Mouse (Mus musculus) embryonic facial prominence, embryonic 14.5 days (tissue): ENCODE measurements around the gene Megf9. TPM values are rescaled to one million over a fixed set of nuclear protein-coding genes. Genes with fewer than 3 reads are reported as not detected.

Experiments used
- ATAC-seq: fragments of 200-750 bp; cut with Nextera tagmentation; 2 replicates; pipeline ENCODE4 v1.8.0; 2017; ENCODE audit warnings: low read depth, moderate number of reproducible peaks, moderate TSS enrichment
- DNase-seq: peaks from one replicate; pipeline ENCODE4 v3.0.0-alpha.2; 2015; ENCODE audit warnings: low spot score
- H3K27ac ChIP-seq: fragments of 300-500 bp; sonication (generic); replicated peaks from 2 replicates; pipeline ENCODE4 v1.5.1; 2014; ENCODE audit warnings: low read depth, mild to moderate bottlenecking, low read length, moderate library complexity
- H3K27me3 ChIP-seq: fragments of 300-500 bp; sonication (generic); replicated peaks from 2 replicates; pipeline ENCODE4 v1.6.1; 2014; ENCODE audit warnings: low read length; ENCODE audit not compliant: control insufficient read depth, insufficient read depth
- H3K36me3 ChIP-seq: fragments of 300-500 bp; sonication (generic); 2 replicates; pipeline ENCODE4 v1.6.1; 2014; ENCODE audit warnings: low read length, mixed read lengths; ENCODE audit not compliant: control insufficient read depth, insufficient read depth
- H3K4me1 ChIP-seq: fragments of 300-500 bp; sonication (generic); 2 replicates; pipeline ENCODE4 v1.6.1; 2014; ENCODE audit warnings: antibody characterized with exemption, low read length; ENCODE audit not compliant: control insufficient read depth, insufficient read depth
- H3K4me2 ChIP-seq: fragments of 300-500 bp; sonication (generic); 2 replicates; pipeline ENCODE4 v1.6.1; 2014; ENCODE audit warnings: low read depth, mild to moderate bottlenecking, low read length, moderate library complexity, mixed read lengths
- H3K4me3 ChIP-seq: fragments of 300-500 bp; sonication (generic); 2 replicates; pipeline ENCODE4 v1.5.1; 2014; ENCODE audit warnings: low read depth, mild to moderate bottlenecking, low read length
- H3K9ac ChIP-seq: fragments of 300-500 bp; sonication (generic); 2 replicates; pipeline ENCODE4 v1.6.1; 2014; ENCODE audit warnings: low read depth, mild to moderate bottlenecking, low read length, moderate library complexity, mixed read lengths
- H3K9me3 ChIP-seq: fragments of 300-500 bp; sonication (generic); 2 replicates; pipeline ENCODE4 v1.6.1; 2016; ENCODE audit warnings: low read length; ENCODE audit not compliant: control insufficient read depth
- WGBS: fragments of 180-500 bp; shearing (Covaris S2); extraction: QIAGEN DNeasy Blood & Tissue Kit; methylation state at CpG from one replicate; pipeline ENCODE4 v1.1.7; 2014; 5-methylcytosine and 5-hydroxymethylcytosine counted together
- polyA plus RNA-seq: library from polyadenylated mRNA; unstranded; fragments of >200 nt; fragmentation: Nextera tagmentation; extraction: Ambion mirVana; gene quantifications from 2 replicates; pipeline ENCODE4 v1.2.1, GENCODE M21; 2014

The Megf9 gene
- polyA plus RNA-seq, result 15.0 and 15.6 TPM in 2 replicates

DNA sequence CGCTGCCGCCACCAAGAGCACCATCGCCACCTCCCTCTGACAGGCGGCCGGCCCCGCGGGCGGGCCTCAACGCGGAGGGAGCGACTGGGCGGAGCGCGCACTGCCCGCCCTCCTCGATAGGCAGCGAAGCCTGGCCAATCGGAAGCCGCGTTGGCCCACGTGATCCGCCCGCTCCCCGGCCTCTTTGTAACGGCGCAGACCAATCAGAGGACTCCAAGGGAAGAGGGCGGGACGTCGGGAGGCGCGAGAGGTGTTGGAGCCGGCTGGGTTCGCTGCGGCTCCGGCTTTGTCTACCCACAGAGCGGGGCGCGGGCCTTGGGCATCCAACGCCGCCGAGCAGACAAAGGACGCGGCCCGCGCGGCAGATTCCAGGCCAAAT is at the start of gene Megf9:
Megf9 (minus strand) TSS at position 105 of the 379 bp plus-strand sequence.
- Histone ChIP-seq H3K36me3 (no peaks in the 10 kb centered on the region), H3K9ac (peak within 1 kb of the TSS; percentile 89), H3K4me3 (peak within 1 kb of the TSS; percentile 88), H3K27ac (peak within 1 kb of the TSS; percentile 93), H3K4me1 (peaks cover 31% of the 10 kb centered on the region), H3K9me3 (no peaks in the 10 kb centered on the region), H3K4me2 (peak within 1 kb of the TSS; percentile 97), H3K27me3 (no peaks in the 10 kb centered on the region)
- DNase-seq, result peak; percentile 99
- peak; percentile 98 for ATAC-seq
- 0% methylated on average over 31 of the region's 46 CpGs for WGBS

DNA sequence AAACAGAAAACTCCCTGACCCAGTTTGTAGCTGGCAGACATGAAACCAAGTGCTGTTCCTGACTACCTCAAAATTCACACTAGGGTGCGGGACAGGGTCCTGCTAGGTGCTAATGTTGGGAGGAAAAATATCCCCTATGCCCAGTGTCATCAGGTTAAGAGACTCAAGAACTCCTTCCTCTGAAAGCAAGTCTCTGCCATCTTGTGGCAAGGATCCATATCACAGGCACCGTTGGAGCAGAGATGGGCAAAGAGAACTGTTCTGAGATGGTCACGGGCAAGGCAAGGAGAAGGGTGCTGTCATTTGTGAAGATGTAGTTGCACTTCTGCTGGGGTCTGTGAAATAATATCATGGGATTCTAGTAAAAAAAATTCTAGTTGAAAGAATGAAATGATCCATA is 44.9 kb upstream of the Megf9 start:
- H3K36me3 ChIP-seq, result no peaks in the 10 kb centered on the region
- no peak overlapping the region for H3K27ac ChIP-seq
- H3K27me3 ChIP-seq, result no peaks in the 10 kb centered on the region
- ATAC-seq (no peak), DNase-seq (peak; percentile 26)
- H3K9me3 ChIP-seq, result no peaks in the 10 kb centered on the region
- WGBS, result 55% methylated on average over 3 of the region's 3 CpGs
- H3K4me2 ChIP-seq, result no peak overlapping the region
- no peak overlapping the region for H3K4me3 ChIP-seq
- H3K9ac ChIP-seq, result no peak overlapping the region
- no peaks in the 10 kb centered on the region for H3K4me1 ChIP-seq

DNA sequence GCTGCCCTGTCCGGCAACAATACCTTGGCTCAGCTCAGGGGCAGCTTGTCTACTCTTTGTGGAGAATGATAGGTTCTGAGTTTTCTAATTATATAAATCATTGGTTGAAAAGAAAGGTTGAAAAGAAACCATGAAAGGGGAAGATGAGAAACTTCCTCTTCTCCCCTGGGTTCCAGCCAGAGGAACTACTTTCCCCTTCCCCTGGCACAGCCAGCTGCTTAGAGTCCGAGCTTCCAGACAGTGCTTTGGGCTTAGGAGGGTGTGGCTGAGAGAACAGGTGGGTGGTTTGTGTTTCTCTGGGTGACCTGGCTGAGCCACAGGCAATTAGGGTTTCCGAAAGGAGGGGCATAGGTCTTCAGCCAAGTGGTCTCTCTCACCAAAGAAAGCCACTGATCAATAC is 43.5 kb upstream of the Megf9 start:
- ATAC-seq (no peak), DNase-seq (no peak)
- no peaks in the 10 kb centered on the region for H3K4me1 ChIP-seq
- no peak overlapping the region for H3K4me3 ChIP-seq
- no peak overlapping the region for H3K4me2 ChIP-seq
- 62% methylated on average over 3 of the region's 3 CpGs for WGBS
- H3K27me3 ChIP-seq, result no peaks in the 10 kb centered on the region
- H3K36me3 ChIP-seq, result no peaks in the 10 kb centered on the region
- H3K27ac ChIP-seq, result no peak overlapping the region
- H3K9ac ChIP-seq, result no peak overlapping the region
- no peaks in the 10 kb centered on the region for H3K9me3 ChIP-seq

DNA sequence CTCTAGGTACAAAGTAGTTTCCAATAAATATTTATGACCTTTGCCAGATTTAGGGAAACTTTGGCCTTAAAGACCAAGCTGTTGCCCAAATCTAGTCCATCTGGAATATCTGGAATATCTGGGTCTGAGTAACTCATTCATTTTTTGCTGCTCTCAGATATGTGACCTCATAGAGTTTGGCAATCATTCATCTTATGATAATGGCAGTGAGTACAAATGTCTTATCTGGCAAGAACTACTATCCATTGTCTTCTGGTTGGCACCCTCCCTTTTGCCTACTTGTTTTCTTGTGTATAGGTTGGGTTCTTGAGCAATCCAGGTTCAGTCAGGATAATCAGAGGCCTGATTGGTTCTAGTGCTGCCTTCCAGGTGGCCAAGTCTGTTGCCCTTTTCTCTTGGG is 41.3 kb upstream of the Megf9 start:
- no peaks in the 10 kb centered on the region for H3K36me3 ChIP-seq
- no peak for ATAC-seq
- H3K9me3 ChIP-seq, result no peaks in the 10 kb centered on the region
- no peaks in the 10 kb centered on the region for H3K4me1 ChIP-seq
- DNase-seq, result no peak
- no peak overlapping the region for H3K4me2 ChIP-seq
- H3K4me3 ChIP-seq, result no peak overlapping the region
- no peak overlapping the region for H3K9ac ChIP-seq
- H3K27ac ChIP-seq, result no peak overlapping the region
- H3K27me3 ChIP-seq, result no peaks in the 10 kb centered on the region

DNA sequence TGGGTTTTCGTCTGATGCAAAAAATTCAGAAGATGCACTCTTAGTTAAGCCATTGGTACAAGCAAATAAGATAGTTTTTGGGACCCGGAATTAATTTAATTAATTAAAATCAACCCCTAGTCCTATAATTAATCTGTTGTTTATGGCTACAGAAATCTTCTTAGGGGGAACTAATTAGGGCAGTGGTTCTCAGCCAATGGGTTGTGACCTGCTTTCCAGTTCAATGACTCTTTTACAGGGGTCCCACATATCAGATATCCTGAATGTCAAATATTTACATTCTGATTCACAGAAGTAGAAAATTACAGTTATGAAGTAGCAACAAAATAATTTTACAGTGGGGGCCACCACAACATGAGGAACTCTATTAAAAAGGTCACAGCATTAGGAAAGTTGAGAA is 39.1 kb upstream of the Megf9 start:
- Histone ChIP-seq H3K27me3 (no peaks in the 10 kb centered on the region), H3K27ac (no peak overlapping the region), H3K36me3 (no peaks in the 10 kb centered on the region), H3K9me3 (no peaks in the 10 kb centered on the region), H3K4me2 (no peak overlapping the region), H3K4me1 (no peaks in the 10 kb centered on the region), H3K9ac (no peak overlapping the region), H3K4me3 (no peak overlapping the region)
- DNase-seq (no peak), ATAC-seq (no peak)
- WGBS, result 84% methylated on average over 2 of the region's 2 CpGs

DNA sequence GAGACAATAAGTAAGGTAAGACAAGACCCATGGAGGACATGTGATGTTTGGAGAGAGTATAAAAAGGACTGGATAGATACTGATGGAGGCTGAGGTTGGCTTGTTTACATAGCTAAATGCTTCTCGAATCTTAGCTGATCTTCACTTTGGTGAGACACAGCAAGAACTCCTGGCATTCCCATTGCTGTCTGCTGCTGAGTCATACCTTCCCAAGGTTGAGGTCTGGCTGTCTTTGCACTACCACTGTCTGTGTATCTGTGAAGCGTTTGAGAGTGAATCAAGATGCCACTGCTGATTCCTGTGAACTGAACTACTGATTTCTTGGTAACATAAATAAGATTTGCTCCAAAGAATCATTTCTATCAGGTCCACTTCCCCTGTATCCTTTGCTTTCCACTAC is 19.1 kb upstream of the Megf9 start:
- WGBS, result 71% methylated on average over 2 of the region's 2 CpGs
- no peaks in the 10 kb centered on the region for H3K9me3 ChIP-seq
- no peak overlapping the region for H3K9ac ChIP-seq
- no peak overlapping the region for H3K27ac ChIP-seq
- no peak for ATAC-seq
- no peaks in the 10 kb centered on the region for H3K4me1 ChIP-seq
- no peaks in the 10 kb centered on the region for H3K27me3 ChIP-seq
- no peak overlapping the region for H3K4me3 ChIP-seq
- DNase-seq, result no peak
- no peaks in the 10 kb centered on the region for H3K36me3 ChIP-seq
- H3K4me2 ChIP-seq, result no peak overlapping the region

DNA sequence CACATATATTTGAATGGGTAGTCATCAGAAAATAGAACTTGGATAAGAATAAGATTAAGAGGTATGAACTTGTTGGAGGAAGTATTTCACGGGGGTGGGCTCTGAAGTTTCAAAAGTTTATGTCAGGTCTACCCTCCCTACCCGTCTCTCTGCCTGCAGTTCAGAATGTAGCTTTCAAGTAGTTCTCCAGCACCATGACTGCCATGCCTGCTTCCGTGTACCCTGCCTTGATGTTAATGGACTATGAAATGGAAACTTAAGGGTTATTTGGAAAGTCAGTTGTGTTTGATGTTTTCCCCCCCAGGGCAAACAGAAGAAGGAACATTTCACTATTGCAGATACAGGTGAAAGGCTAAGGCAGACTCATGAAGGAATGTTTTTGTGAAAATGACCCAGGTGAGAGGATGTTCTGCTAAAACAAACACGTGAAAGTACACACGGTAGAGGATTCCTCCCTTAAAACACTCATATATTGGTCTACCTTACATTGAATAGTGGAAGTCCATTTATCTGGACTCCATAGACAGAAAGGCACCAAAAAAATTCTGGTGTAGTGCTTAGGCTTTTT is 18.5 kb upstream of the Megf9 start:
- ATAC-seq (no peak), DNase-seq (no peak)
- H3K27me3 ChIP-seq, result no peaks in the 10 kb centered on the region
- no peaks in the 10 kb centered on the region for H3K4me1 ChIP-seq
- H3K9ac ChIP-seq, result no peak overlapping the region
- H3K9me3 ChIP-seq, result no peaks in the 10 kb centered on the region
- H3K27ac ChIP-seq, result no peak overlapping the region
- no peak overlapping the region for H3K4me3 ChIP-seq
- no peaks in the 10 kb centered on the region for H3K36me3 ChIP-seq
- WGBS, result 73% methylated on average over 5 of the region's 5 CpGs
- H3K4me2 ChIP-seq, result no peak overlapping the region

DNA sequence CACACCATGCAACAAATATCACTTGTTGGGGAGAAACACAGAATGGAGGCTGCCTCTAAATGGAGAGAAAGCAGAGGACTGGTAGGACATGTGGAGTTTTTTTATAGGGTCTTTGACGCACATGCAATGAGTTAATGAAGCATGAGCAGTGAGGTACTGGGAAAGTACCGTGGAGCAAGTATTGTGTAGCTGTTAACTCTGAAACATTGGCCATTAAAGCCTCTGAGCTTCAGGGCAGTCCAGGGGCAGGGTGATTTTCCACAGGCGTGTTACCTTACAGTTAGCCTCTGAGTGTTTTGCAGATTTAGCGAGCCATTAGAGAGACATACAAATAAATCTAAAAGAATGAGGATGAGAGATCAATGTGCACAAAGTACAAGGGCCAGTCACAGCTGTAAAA is 17.3 kb upstream of the Megf9 start:
- no peaks in the 10 kb centered on the region for H3K9me3 ChIP-seq
- H3K27me3 ChIP-seq, result no peaks in the 10 kb centered on the region
- H3K4me3 ChIP-seq, result no peak overlapping the region
- ATAC-seq (no peak), DNase-seq (no peak)
- H3K9ac ChIP-seq, result no peak overlapping the region
- H3K36me3 ChIP-seq, result no peaks in the 10 kb centered on the region
- 79% methylated on average over 4 of the region's 4 CpGs for WGBS
- H3K4me2 ChIP-seq, result no peak overlapping the region
- H3K27ac ChIP-seq, result no peak overlapping the region
- H3K4me1 ChIP-seq, result no peaks in the 10 kb centered on the region

DNA sequence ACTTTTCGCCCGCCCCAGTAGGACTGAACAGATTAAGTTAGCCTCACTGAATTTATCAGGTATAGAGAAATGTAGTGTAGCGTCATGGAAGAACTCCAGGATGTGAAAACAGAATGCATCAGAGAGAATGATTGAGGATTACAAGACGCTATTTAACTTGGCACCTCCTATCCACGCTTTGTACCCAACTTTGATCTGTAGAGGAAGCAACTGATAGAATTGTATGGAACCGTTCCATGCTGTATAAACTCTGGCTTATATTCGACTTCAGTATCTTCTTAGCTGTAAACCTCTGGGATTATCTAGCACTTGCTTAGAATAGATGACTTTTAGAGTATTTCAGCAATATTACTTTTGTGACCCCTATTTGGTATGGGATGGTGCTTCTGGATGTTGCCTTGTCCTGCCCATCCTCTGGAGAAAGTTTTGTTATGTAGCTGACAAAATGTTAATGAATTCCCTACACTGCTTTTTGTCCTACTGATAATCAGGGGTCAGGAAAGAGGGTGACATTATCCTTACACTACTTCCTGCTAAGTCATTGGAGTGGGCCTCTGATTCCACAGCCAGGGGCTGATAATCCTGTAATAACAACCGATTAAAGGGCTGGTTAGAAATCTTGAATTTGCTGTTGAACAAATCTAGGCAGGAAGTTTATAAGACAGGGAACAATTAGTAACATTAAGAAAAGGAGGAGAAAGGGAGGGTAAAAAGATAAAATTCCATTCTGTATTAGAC is 12.8 kb upstream of the Megf9 start:
- no peak for DNase-seq
- WGBS, result 92% methylated on average over 8 of the region's 8 CpGs

More for the DNA sequence above, 12.8 kb upstream of the Megf9 start:
- Histone ChIP-seq H3K4me2 (no peak overlapping the region), H3K27me3 (no peaks in the 10 kb centered on the region), H3K9me3 (no peaks in the 10 kb centered on the region), H3K36me3 (no peaks in the 10 kb centered on the region), H3K4me1 (no peaks in the 10 kb centered on the region), H3K9ac (no peak overlapping the region), H3K4me3 (no peak overlapping the region), H3K27ac (no peak overlapping the region)
- ATAC-seq, result no peak
